Mouse (Mus musculus) forebrain, postnatal 0 days (tissue): ENCODE data around the gene Cul3. TPM values are rescaled to one million over a fixed set of nuclear protein-coding genes. Genes with fewer than 3 reads are reported as not detected.

Experiments
- ATAC-seq: fragments of 200-750 bp; cut with Nextera tagmentation; 2 replicates; pipeline ENCODE4 v1.8.0; 2017; ENCODE audit warnings: mild to moderate bottlenecking, moderate library complexity
- DNase-seq: peaks from one replicate; pipeline ENCODE4 v3.0.0-alpha.2; 2015
- H3K27ac ChIP-seq: fragments of 300-500 bp; sonication (generic); 2 replicates; pipeline ENCODE4 v1.5.1; 2014; ENCODE audit warnings: low read depth, mild to moderate bottlenecking, antibody characterized with exemption, low read length, moderate library complexity, mixed read lengths
- H3K27me3 ChIP-seq: fragments of 300-500 bp; sonication (generic); 2 replicates; pipeline ENCODE4 v1.6.1; 2014; ENCODE audit warnings: mild to moderate bottlenecking, low read length, mixed read lengths; ENCODE audit not compliant: insufficient read depth
- H3K36me3 ChIP-seq: fragments of 300-500 bp; sonication (generic); 2 replicates; pipeline ENCODE4 v1.6.1; 2014; ENCODE audit warnings: mild to moderate bottlenecking, moderate library complexity; ENCODE audit not compliant: insufficient read depth
- H3K4me1 ChIP-seq: fragments of 300-500 bp; sonication (generic); 2 replicates; pipeline ENCODE4 v1.6.1; 2014; ENCODE audit warnings: antibody characterized with exemption; ENCODE audit not compliant: insufficient read depth
- H3K4me2 ChIP-seq: fragments of 300-500 bp; sonication (generic); 2 replicates; pipeline ENCODE4 v1.6.1; 2014; ENCODE audit warnings: low read depth, mild to moderate bottlenecking, moderate library complexity
- H3K4me3 ChIP-seq: fragments of 300-500 bp; sonication (generic); 2 replicates; pipeline ENCODE4 v1.5.1; 2014; ENCODE audit warnings: low read depth, low read length, mixed read lengths
- H3K9ac ChIP-seq: fragments of 300-500 bp; sonication (generic); 2 replicates; pipeline ENCODE4 v1.6.1; 2014; ENCODE audit warnings: mild to moderate bottlenecking
- H3K9me3 ChIP-seq: fragments of 300-500 bp; sonication (generic); 2 replicates; pipeline ENCODE4 v1.6.1; 2016; ENCODE audit warnings: low read length
- CTCF ChIP-seq: sonication (generic); IDR thresholded peaks from 2 replicates; pipeline ENCODE4 v1.5.1; 2016; ENCODE audit warnings: antibody characterized with exemption, control low read depth, low read depth
- WGBS: fragments of 180-500 bp; shearing (Covaris S2); extraction: QIAGEN DNeasy Blood & Tissue Kit; methylation state at CpG from one replicate; pipeline ENCODE4 v1.1.7; 2014; 5-methylcytosine and 5-hydroxymethylcytosine counted together
- polyA plus RNA-seq: library from polyadenylated mRNA; unstranded; fragments of >200 nt; fragmentation: Nextera tagmentation; extraction: Ambion mirVana; gene quantifications from 2 replicates; pipeline ENCODE4 v1.2.1, GENCODE M21; 2015
- total RNA-seq: library from RNA; depleted of rRNA; stranded (reverse); fragments of >200 nt; gene quantifications from 2 replicates; pipeline ENCODE4 v1.2.3, GENCODE M21; 2014

Cul3 gene
- total and polyA plus RNA-seq, 2 experiments from 2014 or later = 25.5 to 99.6 TPM

- Histone ChIP-seq H3K9ac (no peak overlapping the region), H3K36me3 (no peaks in the 10 kb centered on the region), H3K9me3 (no peaks in the 10 kb centered on the region), H3K27me3 (no peaks in the 10 kb centered on the region), H3K4me1 (no peaks in the 10 kb centered on the region), H3K4me3 (no peak overlapping the region), H3K4me2 (no peak overlapping the region), H3K27ac (no peak overlapping the region)
- DNase-seq = no peak
- 86% methylated on average over 3 of the region's 3 CpGs for WGBS
- no peak for TF ChIP-seq CTCF
- ATAC-seq = no peak
These were observed 24.7 kb downstream of the Cul3 start for GRCm38 (mm10) chr1:80315533-80316045.

DNA sequence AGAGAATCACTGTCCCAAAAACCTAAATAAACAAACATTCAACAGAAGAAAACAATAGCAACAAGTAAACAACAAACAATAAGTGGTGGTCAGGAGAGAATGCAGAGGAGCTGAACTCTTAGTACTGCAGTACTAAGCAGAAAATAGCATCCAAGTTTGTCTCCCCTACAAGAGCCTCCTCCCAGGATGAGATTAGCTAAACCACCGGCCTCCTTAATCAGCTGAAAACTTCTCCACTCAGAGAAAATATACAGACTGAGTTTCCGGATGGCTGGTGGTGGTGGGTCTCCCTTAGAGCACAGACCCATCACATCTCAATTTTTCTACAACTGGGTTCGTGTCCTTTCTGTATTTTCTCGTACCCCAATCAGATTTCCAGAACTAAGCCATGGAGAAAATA, 47.0 kb downstream of the Cul3 start:
- no peak for TF ChIP-seq CTCF
- no peak for DNase-seq
- H3K4me2 ChIP-seq = no peak overlapping the region

GRCm38 (mm10) chr1:80278731-80279130, 61.5 kb downstream of the Cul3 start:
- Histone ChIP-seq H3K4me3 (no peak overlapping the region), H3K4me2 (no peak overlapping the region), H3K9ac (no peak overlapping the region), H3K4me1 (no peaks in the 10 kb centered on the region), H3K27me3 (no peaks in the 10 kb centered on the region), H3K27ac (no peak overlapping the region), H3K36me3 (peaks cover 16% of the 10 kb centered on the region), H3K9me3 (no peaks in the 10 kb centered on the region)
- WGBS = 97% methylated on average over 1 of the region's 1 CpGs
- ATAC-seq (no peak), DNase-seq (no peak)
- no peak for TF ChIP-seq CTCF

More for the DNA sequence above, 47.0 kb downstream of the Cul3 start:
- Histone ChIP-seq H3K36me3 (no peaks in the 10 kb centered on the region), H3K9me3 (no peaks in the 10 kb centered on the region), H3K4me1 (no peaks in the 10 kb centered on the region), H3K4me3 (no peak overlapping the region), H3K9ac (no peak overlapping the region), H3K27ac (no peak overlapping the region), H3K27me3 (no peaks in the 10 kb centered on the region)
- no peak for ATAC-seq
- WGBS = 77% methylated on average over 4 of the region's 4 CpGs

GRCm38 (mm10) chr1:80260443-80260842, 79.8 kb downstream of the Cul3 start:
- 47% methylated on average over 1 of the region's 1 CpGs for WGBS
- Histone ChIP-seq H3K27me3 (no peaks in the 10 kb centered on the region), H3K4me1 (no peaks in the 10 kb centered on the region), H3K9me3 (no peaks in the 10 kb centered on the region), H3K36me3 (no peaks in the 10 kb centered on the region), H3K4me3 (no peak overlapping the region), H3K9ac (no peak overlapping the region), H3K27ac (no peak overlapping the region), H3K4me2 (no peak overlapping the region)
- ATAC-seq (no peak), DNase-seq (no peak)
- TF ChIP-seq CTCF = no peak

GRCm38 (mm10) chr1:80258632-80259031, 81.6 kb downstream of the Cul3 start:
- H3K9ac ChIP-seq = no peak overlapping the region
- H3K4me3 ChIP-seq = no peak overlapping the region
- no peaks in the 10 kb centered on the region for H3K27me3 ChIP-seq
- no peak overlapping the region for H3K4me2 ChIP-seq
- no peaks in the 10 kb centered on the region for H3K4me1 ChIP-seq
- TF ChIP-seq CTCF = no peak
- H3K36me3 ChIP-seq = no peaks in the 10 kb centered on the region
- no peak for ATAC-seq
- no peak overlapping the region for H3K27ac ChIP-seq
- no peaks in the 10 kb centered on the region for H3K9me3 ChIP-seq
- no peak for DNase-seq
- 71% methylated on average over 4 of the region's 4 CpGs for WGBS

DNA sequence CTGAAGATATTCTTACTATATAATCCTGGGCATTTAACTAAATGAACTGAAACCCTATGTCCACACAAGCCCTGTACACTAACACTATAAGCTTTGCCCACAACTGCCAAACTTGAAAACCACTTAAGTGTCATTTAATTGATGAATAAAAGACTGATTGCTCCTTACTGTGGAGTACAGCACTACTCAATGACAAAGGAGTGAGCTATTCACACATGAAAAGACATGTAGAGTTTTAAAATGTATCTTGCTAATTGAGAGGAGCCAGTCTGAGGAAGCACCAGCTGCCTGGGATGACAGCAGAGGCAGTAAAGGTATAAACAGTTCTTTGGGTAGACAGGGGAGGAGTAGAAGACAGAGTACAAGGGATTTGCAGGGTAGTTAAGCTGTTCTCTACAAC, 87.0 kb downstream of the Cul3 start:
- Histone ChIP-seq H3K4me3 (no peak overlapping the region), H3K4me2 (no peak overlapping the region), H3K4me1 (no peaks in the 10 kb centered on the region), H3K27me3 (no peaks in the 10 kb centered on the region), H3K27ac (no peak overlapping the region), H3K9me3 (no peaks in the 10 kb centered on the region), H3K9ac (no peak overlapping the region), H3K36me3 (no peaks in the 10 kb centered on the region)
- no peak for DNase-seq
- no peak for TF ChIP-seq CTCF
- no peak for ATAC-seq

DNA sequence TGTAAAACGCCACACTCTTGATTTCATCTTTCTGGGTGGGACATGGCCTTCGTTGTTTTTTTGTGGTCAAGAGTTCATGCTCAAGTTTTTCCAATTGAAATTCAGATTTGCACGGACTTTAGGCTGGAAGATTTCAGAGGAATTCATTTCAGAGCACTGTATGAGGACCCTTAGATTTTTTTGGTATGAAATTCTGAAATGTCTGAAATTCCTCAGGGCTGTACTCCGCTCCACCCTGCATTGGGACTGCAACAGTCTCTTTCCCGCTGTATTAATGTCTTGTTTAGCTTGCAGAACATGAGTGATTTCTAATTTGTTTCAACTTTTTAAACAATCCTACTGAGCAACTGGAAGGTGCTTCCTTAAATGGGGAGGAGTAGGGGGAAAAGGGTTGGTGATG, 90.0 kb downstream of the Cul3 start:
- no peak for TF ChIP-seq CTCF
- H3K27ac ChIP-seq = no peak overlapping the region
- ATAC-seq (no peak), DNase-seq (no peak)
- WGBS = 88% methylated on average over 5 of the region's 5 CpGs
- H3K4me2 ChIP-seq = no peak overlapping the region
- H3K9ac ChIP-seq = no peak overlapping the region
- H3K36me3 ChIP-seq = no peaks in the 10 kb centered on the region
- no peaks in the 10 kb centered on the region for H3K9me3 ChIP-seq
- no peak overlapping the region for H3K4me3 ChIP-seq
- H3K27me3 ChIP-seq = no peaks in the 10 kb centered on the region
- no peaks in the 10 kb centered on the region for H3K4me1 ChIP-seq

DNA sequence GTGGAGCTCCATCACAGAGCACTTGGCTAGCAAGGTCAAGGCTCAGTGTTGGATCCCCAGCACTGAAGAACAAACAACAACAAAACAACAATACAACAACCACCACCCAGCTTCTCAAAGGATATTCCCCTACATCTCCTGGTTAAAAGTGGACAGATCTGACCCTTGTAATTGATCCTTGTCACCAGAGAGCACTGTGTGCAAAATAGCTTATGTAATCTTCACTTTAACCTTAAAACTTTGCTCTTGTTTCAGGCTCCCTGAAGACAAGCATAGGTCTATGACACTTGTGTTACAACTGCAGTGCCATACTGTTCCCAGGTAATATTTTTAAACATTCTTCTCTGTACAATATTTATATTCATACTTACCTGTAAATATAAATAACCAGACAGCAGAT, 93.1 kb downstream of the Cul3 start:
- Histone ChIP-seq H3K9me3 (no peaks in the 10 kb centered on the region), H3K27ac (no peak overlapping the region), H3K4me2 (no peak overlapping the region), H3K4me3 (no peak overlapping the region), H3K36me3 (no peaks in the 10 kb centered on the region), H3K27me3 (no peaks in the 10 kb centered on the region), H3K9ac (no peak overlapping the region), H3K4me1 (no peaks in the 10 kb centered on the region)
- ATAC-seq (no peak), DNase-seq (no peak)
- TF ChIP-seq CTCF = no peak
